Mouse (Mus musculus): ENCODE results near the gene Etnk2. TPM values are rescaled to one million over a fixed set of nuclear protein-coding genes. Genes with fewer than 3 reads are reported as not detected.
A peak's percentile ranks its signal among the peaks of the same experiment; 100 is the strongest.

Etnk2 gene
- total RNA-seq, 2 experiments from 2014 or later: 6.0 to 10.2 TPM

DNA sequence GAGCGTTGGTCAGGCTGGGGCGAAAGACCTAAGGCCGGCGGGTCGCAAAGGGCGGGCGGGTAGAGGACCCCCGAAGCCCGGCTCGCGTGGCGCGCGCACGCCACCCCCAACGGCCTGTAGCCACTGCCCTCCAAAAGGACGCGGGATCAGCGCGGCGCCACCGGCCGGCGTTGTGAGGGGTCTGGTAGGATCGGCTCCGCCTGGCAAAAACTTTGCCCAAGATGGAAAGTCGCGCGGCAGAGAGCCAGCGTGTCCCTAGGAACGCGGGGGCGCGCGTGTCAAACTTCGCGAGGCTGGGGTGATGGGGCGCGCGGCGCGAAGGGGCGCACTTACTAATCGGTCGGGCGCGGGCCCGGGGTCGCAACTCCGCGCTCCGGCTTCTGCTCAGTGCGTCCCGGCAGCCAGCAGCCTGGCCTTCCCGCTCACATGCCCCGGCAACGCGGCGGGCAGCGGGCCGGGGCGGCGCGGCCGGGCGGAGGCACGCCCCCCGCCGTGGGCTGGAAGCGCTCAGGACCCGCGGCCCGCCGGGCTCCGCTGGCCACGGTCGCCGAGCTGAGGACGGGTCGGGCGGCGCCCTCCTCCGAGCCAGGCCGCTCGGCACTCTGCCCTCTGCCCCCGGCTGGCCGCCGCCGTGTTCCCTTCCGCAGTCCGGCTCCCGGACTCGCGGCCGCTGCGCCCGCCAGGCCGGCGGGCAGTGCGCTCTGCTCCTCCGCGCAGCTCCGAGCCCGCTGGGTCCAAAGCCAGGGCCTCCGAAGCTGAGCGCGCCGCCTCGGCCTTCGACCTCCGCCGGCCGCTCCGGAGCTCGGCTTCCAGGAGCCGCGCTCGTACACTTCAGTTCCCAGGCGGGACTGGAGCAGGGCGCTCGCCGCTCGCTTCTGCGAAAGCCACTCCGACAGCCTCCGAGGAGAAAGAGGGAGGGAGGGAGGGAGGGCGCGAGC, 60.4 kb downstream of the Etnk2 start, which contains the start of gene Sox13:
TSS of gene Sox13 (minus strand) at position 835 of the 938 bp plus-strand sequence.
- peak; percentile 27 to 80 for DNase-seq (ENCODE audit: extremely low spot score in 1 of 2, low spot score in 2 of 2)
- intact Hi-C loops (cut with DNase I): loop anchor here (5.0 kb wide), 1 partner anchor 68 kb away; no protein-coding TSS in a partner anchor

DNA sequence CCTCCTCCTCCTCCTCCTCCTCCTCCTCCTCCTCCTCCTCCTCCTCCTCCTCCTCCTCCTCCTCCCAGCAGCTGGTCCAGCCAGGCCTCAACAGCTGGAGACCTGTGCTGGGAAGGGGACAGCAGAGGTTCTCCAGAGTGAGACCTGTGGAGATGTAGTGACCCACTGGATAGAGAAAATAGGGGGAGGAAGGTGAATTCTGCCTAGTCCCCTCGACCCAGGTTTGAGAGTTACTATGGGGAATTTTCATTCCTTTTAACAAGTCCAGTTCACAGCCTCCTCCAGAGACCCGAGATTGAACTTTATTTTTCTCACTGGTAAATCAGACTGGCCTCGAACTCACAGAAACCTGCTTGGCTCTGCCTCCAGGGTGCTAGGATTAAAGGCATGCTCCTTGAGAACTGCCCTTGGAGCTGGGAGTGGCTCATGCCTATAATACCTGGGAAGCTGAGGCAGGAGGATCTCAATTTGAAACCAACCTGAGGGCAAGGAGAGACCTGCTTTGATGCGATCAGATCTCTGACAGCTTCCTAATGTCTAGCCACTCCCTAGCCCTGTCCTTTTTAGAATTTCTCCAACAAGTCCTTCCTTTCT, 61.3 kb downstream of the Etnk2 start:
- no peak for DNase-seq (ENCODE audit: extremely low spot score in 1 of 2, low spot score in 2 of 2)
- intact Hi-C loops (cut with DNase I): loop anchor here (5.0 kb wide), 1 partner anchor 68 kb away; no protein-coding TSS in a partner anchor

Other genes with a start within 250 kb of the Etnk2 start
- gene Ppp1r15b, start 232.4 kb upstream of the Etnk2 start, total RNA-seq (2021): 10 to 100 TPM; 43.6 to 44.1 TPM
- gene Plekha6, start 199.4 kb upstream of the Etnk2 start, total RNA-seq (2021): 10 to 100 TPM; 57.2 to 59.3 TPM
- gene Golt1a, start 53.8 kb upstream of the Etnk2 start, total RNA-seq (2021): under 1 TPM in 1 of 2 experiments, not detected in 1; 0.39 TPM
- not detected for gene Kiss1, start 41.7 kb upstream of the Etnk2 start, total RNA-seq (2021)
- not detected for gene Ren1, start 13.1 kb upstream of the Etnk2 start, total RNA-seq (2021)
- 1 to 10 TPM; 7.5 to 9.4 TPM for gene Sox13, start 60.8 kb downstream of the Etnk2 start, total RNA-seq (2021)
- gene Snrpe, start 246.7 kb downstream of the Etnk2 start, total RNA-seq (2021): 10 to 100 TPM; 81.4 to 91.9 TPM

All from left cerebral cortex, postnatal 10 days (tissue).